Mouse (Mus musculus) liver, embryonic 14.5 days (tissue): ENCODE measurements around the gene Arnt2.

Source experiments
- CTCF ChIP-seq: IDR thresholded peaks from 2 replicates; pipeline ENCODE4 v1.5.1; 2016; ENCODE audit warnings: antibody characterized with exemption, low read depth, control low read depth
- EP300 ChIP-seq: IDR thresholded peaks from 2 replicates; pipeline ENCODE4 v1.6.1; 2016; ENCODE audit warnings: antibody characterized with exemption, low read depth

DNA sequence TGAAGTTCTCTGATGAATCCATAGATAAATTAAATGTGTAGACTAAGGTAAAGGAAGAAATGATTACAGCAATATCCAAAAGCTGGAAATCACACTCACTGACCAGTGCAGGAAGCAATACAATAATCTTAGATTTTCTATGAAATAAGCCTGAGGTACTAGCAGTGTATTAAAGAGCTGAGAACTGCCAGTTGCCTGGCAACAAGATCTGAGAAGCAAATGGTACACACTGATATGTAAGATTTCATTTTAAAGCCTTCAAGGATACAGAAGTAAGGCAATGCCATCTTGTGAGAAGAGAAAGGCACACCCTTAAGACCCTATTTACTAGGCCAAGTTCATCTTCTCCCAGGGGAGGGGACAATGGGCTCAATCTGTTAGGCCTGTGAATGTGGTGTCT lies 59.4 kb downstream of the Arnt2 start:
- TF ChIP-seq CTCF, result no peak
- TF ChIP-seq EP300, result no peak
